Mouse (Mus musculus) midbrain, embryonic 13.5 days (tissue): Measurements from ENCODE around the gene Maged2. TPM values are rescaled to one million over a fixed set of nuclear protein-coding genes. Genes with fewer than 3 reads are reported as not detected.

ENCODE experiments used
- polyA plus RNA-seq: library from polyadenylated mRNA; unstranded; fragments of >200 nt; fragmentation: Nextera tagmentation; extraction: Ambion mirVana; gene quantifications from 2 replicates; pipeline ENCODE4 v1.2.1, GENCODE M21; 2015

Gene Maged2
- polyA plus RNA-seq, 1 experiment from 2014 or later = 339 TPM

Other genes starting within 250 kb of the Maged2 start
- 3.8 and 4.5 TPM in 2 replicates for gene Pfkfb1, start 226.1 kb downstream of the Maged2 start, polyA plus RNA-seq
- 22.0 and 22.3 TPM in 2 replicates for gene Apex2, start 224.5 kb downstream of the Maged2 start, polyA plus RNA-seq
- 69.1 and 71.2 TPM in 2 replicates for gene Tro, start 156.8 kb downstream of the Maged2 start, polyA plus RNA-seq
- 74.1 and 80.0 TPM in 2 replicates for gene Gnl3l, start 203.0 kb upstream of the Maged2 start, polyA plus RNA-seq
- gene Fgd1, start 231.8 kb upstream of the Maged2 start, polyA plus RNA-seq = 11.6 and 13.0 TPM in 2 replicates